Mouse (Mus musculus) natural killer cell, adult 2 months (primary cell): Measurements from ENCODE around the gene Mre11a.
A peak's percentile ranks its signal among the peaks of the same experiment; 100 is the strongest.
"Not testable (repeated sequence)": the region's sequence is repeated elsewhere in the genome, so short reads cannot be mapped to it uniquely, and the experiment has no call there.

Experiments used
- DNase-seq, 2 experiments: peaks; one replicate each; pipeline ENCODE4 v3.0.0; 2022; ENCODE audit warnings: low spot score in 2 of 2

Mre11a gene

GRCm38 (mm10) chr9:14870377-14870776, 85.9 kb downstream of the Mre11a start:
- no peak for DNase-seq

- no peak for DNase-seq
Observed at GRCm38 (mm10) chr9:14870802-14871201, 86.3 kb downstream of the Mre11a start.

- DNase-seq, result no peak
Observed at GRCm38 (mm10) chr9:14871536-14871935, 87.1 kb downstream of the Mre11a start.

- DNase-seq, result no peak
Observed at GRCm38 (mm10) chr9:14872181-14872930, 87.9 kb downstream of the Mre11a start.

- DNase-seq, result no peak
Observed at GRCm38 (mm10) chr9:14875743-14876507, 91.5 kb downstream of the Mre11a start.

GRCm38 (mm10) chr9:14876566-14876965, 92.1 kb downstream of the Mre11a start:
- not testable (repeated sequence) for DNase-seq

- no peak for DNase-seq
Observed at GRCm38 (mm10) chr9:14884641-14885040, 100.2 kb downstream of the Mre11a start.

GRCm38 (mm10) chr9:14885151-14885550, 100.7 kb downstream of the Mre11a start:
- DNase-seq, result peak in 1 of 2 experiments; percentile 25

- no peak for DNase-seq
Observed at GRCm38 (mm10) chr9:14885954-14886353, 101.5 kb downstream of the Mre11a start.
